Mouse (Mus musculus): Measurements from ENCODE around the gene Hoxb9. TPM values are rescaled to one million over a fixed set of nuclear protein-coding genes. Genes with fewer than 3 reads are reported as not detected.

Gene Hoxb9
- total and polyA plus RNA-seq, 3 experiments, result not detected

DNA sequence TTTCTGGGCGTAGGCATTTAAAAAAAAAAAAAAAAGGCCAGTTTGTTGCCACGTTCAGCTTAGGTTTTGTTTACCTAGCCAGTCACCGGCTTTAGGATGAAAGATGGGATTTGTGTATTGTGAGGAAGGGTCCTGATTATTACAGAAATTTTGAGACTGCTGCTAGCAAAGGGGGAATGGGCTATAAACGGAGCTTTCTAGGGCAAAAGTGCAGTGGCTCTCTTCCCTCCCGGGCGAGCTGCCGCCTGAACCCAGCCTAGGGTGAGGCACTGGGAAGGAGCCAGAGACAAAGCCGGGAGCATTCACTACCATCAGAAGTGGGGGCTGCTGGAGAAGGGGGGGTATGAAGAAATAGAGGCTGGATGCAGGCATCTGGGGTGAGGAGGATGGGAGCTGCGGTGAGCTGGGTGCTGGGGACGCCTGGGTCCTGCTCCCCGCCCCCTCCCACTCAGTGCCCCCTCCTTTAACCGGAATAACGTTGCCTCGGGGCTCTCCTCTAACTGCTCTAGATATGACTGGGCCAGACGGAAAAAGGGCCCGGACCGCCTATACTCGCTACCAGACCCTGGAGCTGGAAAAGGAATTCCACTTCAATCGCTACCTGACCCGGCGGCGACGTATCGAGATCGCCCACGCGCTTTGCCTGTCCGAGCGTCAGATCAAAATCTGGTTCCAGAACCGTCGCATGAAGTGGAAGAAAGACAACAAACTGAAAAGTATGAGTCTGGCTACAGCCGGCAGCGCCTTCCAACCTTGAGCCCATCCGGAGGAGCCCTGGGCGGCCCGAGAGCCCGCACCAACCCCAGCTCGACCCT lies 33.3 kb downstream of the Hoxb9 start:
- Histone ChIP-seq H3K79me2 (replicated peaks; ENCODE audit: control insufficient read depth, extremely low read depth, insufficient read depth, poor library complexity, severe bottlenecking) (no peaks in the 10 kb centered on the region), H3K4me2 (ENCODE audit: insufficient read depth, low read depth, poor library complexity, severe bottlenecking) (no peak overlapping the region), H3K9ac (ENCODE audit: insufficient read depth, low read depth) (no peak overlapping the region), H3K9me3 (replicated peaks; ENCODE audit: low read length) (peaks cover 26% of the 10 kb centered on the region), H3K4me3 (replicated peaks in 1 of 3; ENCODE audit: low read depth in 2 of 3, low read length in 2 of 3, poor library complexity in 1 of 3) (no peak overlapping the region), H3K27ac (ENCODE audit: insufficient read depth, low read depth) (no peak overlapping the region), H3K27me3 (replicated peaks) (peaks cover 66% of the 10 kb centered on the region), H3K36me3 (replicated peaks in 1 of 2; ENCODE audit: control insufficient read depth in 1 of 2, insufficient read depth in 1 of 2, low read length in 1 of 2) (no peaks in the 10 kb centered on the region), H3K4me1 (ENCODE audit: control insufficient read depth in 1 of 2, insufficient read depth in 2 of 2) (peaks cover 0 to 7% of the 10 kb centered on the region in 2 experiments; a peak in 2 of 4 replicates)
- TF ChIP-seq ELF1 (IDR thresholded peaks at IDR 0.05; ENCODE audit: low read depth, low read length) (no peak), POLR2AphosphoS2 (IDR thresholded peaks at IDR 0.05; ENCODE audit: low read depth, low read length) (no peak), JUND (conservative IDR thresholded peaks at IDR 0.05; ENCODE audit: low read depth, low read length) (no peak), GABPA (IDR thresholded peaks at IDR 0.05; ENCODE audit: insufficient replicate concordance, low read depth, low read length) (no peak), POLR2A (IDR thresholded peaks at IDR 0.05; ENCODE audit: low read depth, low read length) (no peak), CHD1 (IDR thresholded peaks at IDR 0.05; ENCODE audit: low read depth, low read length) (no peak), USF2 (conservative IDR thresholded peaks at IDR 0.05; ENCODE audit: low read depth, low read length) (no peak), CTCF (conservative IDR thresholded peaks at IDR 0.05 in 1 of 2, IDR thresholded peaks at IDR 0.05 in 1 of 2; ENCODE audit: low read depth in 2 of 2, low read length in 2 of 2) (no peak), ZC3H11A (IDR thresholded peaks at IDR 0.05; ENCODE audit: low read depth, low read length) (no peak), EP300 (IDR thresholded peaks at IDR 0.05; ENCODE audit: low read length) (no peak), UBTF (IDR thresholded peaks at IDR 0.05; ENCODE audit: low read depth, low read length) (no peak), TCF12 (IDR thresholded peaks at IDR 0.05; ENCODE audit: low read depth, low read length) (no peak), JUN (IDR thresholded peaks at IDR 0.05; ENCODE audit: insufficient read depth, low read depth, low read length) (no peak)
- dilution Hi-C loops (cut with MboI; ENCODE audit: extremely low pct_ligation_motif_present, extremely low pct_unique_long_range_greater_than_20kb, low sequenced_read_pairs), result no loop called here
- no peak for DNase-seq (ENCODE audit: extremely low read depth)
- in situ Hi-C loops (cut with MboI; ENCODE audit: low pct_ligation_motif_present, low pct_unique_long_range_greater_than_20kb, low sequenced_read_pairs), result loop anchor here (25.0 kb wide), 1 partner anchor 233 kb away; no protein-coding TSS in a partner anchor

DNA sequence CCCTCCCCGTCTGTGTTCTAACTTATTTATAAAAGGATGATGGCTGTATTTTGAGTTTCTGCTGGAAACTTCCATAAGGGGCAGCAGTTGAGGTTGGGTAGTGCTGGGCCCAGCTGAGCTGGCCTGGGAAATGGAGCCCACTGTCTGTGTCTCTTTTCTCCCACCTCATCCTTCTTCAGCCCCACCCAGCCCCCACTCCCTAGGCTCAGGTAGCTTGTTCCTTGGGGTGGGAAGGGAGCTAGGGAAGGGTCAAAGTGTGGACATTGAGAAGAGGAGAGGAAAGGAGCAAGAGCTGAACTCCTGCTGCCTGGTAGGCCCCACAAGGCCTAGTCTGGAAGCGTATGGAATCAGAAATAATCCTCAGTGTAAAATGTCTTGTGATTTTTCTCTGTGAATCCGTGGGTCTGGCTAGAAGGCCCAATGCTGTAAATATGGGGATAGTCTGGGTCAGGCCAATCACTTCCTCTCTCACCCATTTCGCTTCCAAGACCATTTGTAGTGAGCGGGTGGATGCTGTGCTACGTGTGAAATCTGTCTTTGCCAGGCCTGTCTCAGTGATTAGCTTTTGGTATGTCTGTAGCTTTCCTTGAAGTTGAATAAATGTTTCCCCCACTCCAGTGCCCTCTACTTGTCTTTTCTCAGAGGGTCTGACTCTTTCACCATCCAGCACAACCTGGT lies 34.4 kb downstream of the Hoxb9 start:
- no peak overlapping the region for H3K27ac ChIP-seq (ENCODE audit: insufficient read depth, low read depth)
- no peak for TF ChIP-seq HCFC1 (IDR thresholded peaks at IDR 0.05; ENCODE audit: low read depth, low read length)
- no peak for TF ChIP-seq E2F4 (IDR thresholded peaks at IDR 0.05; ENCODE audit: insufficient replicate concordance, low read depth, low read length)
- no peak for TF ChIP-seq SMC3 (IDR thresholded peaks at IDR 0.05; ENCODE audit: low read depth, low read length)
- TF ChIP-seq BHLHE40 (IDR thresholded peaks at IDR 0.05; ENCODE audit: low read depth, low read length), result no peak
- no peak for TF ChIP-seq MEF2A (IDR thresholded peaks at IDR 0.05; ENCODE audit: borderline replicate concordance, low read depth, low read length)
- TF ChIP-seq SIN3A (IDR thresholded peaks at IDR 0.05; ENCODE audit: low read length), result no peak
- TF ChIP-seq GABPA (IDR thresholded peaks at IDR 0.05; ENCODE audit: insufficient replicate concordance, low read depth, low read length), result no peak
- TF ChIP-seq JUND (conservative IDR thresholded peaks at IDR 0.05; ENCODE audit: low read depth, low read length), result no peak
- TF ChIP-seq USF2 (conservative IDR thresholded peaks at IDR 0.05; ENCODE audit: low read depth, low read length), result no peak
- no peak for TF ChIP-seq NRF1 (IDR thresholded peaks at IDR 0.05; ENCODE audit: low read depth, low read length)
- no peak for TF ChIP-seq CTCF (conservative IDR thresholded peaks at IDR 0.05 in 1 of 2, IDR thresholded peaks at IDR 0.05 in 1 of 2; ENCODE audit: low read depth in 2 of 2, low read length in 2 of 2)
- no peak for TF ChIP-seq EP300 (IDR thresholded peaks at IDR 0.05; ENCODE audit: low read length)
- TF ChIP-seq ZNF384 (IDR thresholded peaks at IDR 0.05; ENCODE audit: low read depth, low read length), result no peak
- TF ChIP-seq TCF12 (IDR thresholded peaks at IDR 0.05; ENCODE audit: low read depth, low read length), result no peak
- no peak for TF ChIP-seq POLR2A (IDR thresholded peaks at IDR 0.05; ENCODE audit: low read depth, low read length)
- peaks cover 0 to 10% of the 10 kb centered on the region in 2 experiments; a peak in 2 of 4 replicates for H3K4me1 ChIP-seq (ENCODE audit: control insufficient read depth in 1 of 2, insufficient read depth in 2 of 2)
- H3K79me2 ChIP-seq (replicated peaks; ENCODE audit: control insufficient read depth, extremely low read depth, insufficient read depth, poor library complexity, severe bottlenecking), result no peaks in the 10 kb centered on the region
- H3K9me3 ChIP-seq (replicated peaks; ENCODE audit: low read length), result peaks cover 22% of the 10 kb centered on the region
- in situ Hi-C loops (cut with MboI; ENCODE audit: low pct_ligation_motif_present, low pct_unique_long_range_greater_than_20kb, low sequenced_read_pairs) (loop anchor here (25.0 kb wide), 1 partner anchor 232 kb away; no protein-coding TSS in a partner anchor), dilution Hi-C loops (cut with MboI; ENCODE audit: extremely low pct_ligation_motif_present, extremely low pct_unique_long_range_greater_than_20kb, low sequenced_read_pairs) (no loop called here)
- H3K4me2 ChIP-seq (ENCODE audit: insufficient read depth, low read depth, poor library complexity, severe bottlenecking), result no peak overlapping the region
- peaks cover 72% of the 10 kb centered on the region for H3K27me3 ChIP-seq (replicated peaks)
- no peak overlapping the region for H3K4me3 ChIP-seq (replicated peaks in 1 of 3; ENCODE audit: low read depth in 2 of 3, low read length in 2 of 3, poor library complexity in 1 of 3)
- H3K9ac ChIP-seq (ENCODE audit: insufficient read depth, low read depth), result no peak overlapping the region
- H3K36me3 ChIP-seq (replicated peaks in 1 of 2; ENCODE audit: control insufficient read depth in 1 of 2, insufficient read depth in 1 of 2, low read length in 1 of 2), result no peaks in the 10 kb centered on the region
- no peak for DNase-seq (ENCODE audit: extremely low read depth)
